Mouse (Mus musculus) bone marrow, adult 2 months (tissue): ENCODE results near the gene Tm4sf20. TPM values are rescaled to one million over a fixed set of nuclear protein-coding genes. Genes with fewer than 3 reads are reported as not detected.
A peak's percentile ranks its signal among the peaks of the same experiment; 100 is the strongest.

Experiments used
- H3K27ac ChIP-seq: fragments of 200-500 bp; 2 replicates; pipeline ENCODE4 v1.5.1; 2012; ENCODE audit warnings: low read depth, mild to moderate bottlenecking, control low read depth, inconsistent platforms, low read length; ENCODE audit not compliant: control insufficient read depth, poor library complexity, insufficient read depth
- H3K4me1 ChIP-seq: fragments of 200-500 bp; 2 replicates; pipeline ENCODE4 v1.6.1; 2011; ENCODE audit warnings: low read length; ENCODE audit not compliant: control insufficient read depth, insufficient read depth
- H3K4me3 ChIP-seq: fragments of 200-500 bp; replicated peaks from 2 replicates; pipeline ENCODE3; 2011; ENCODE audit warnings: mild to moderate bottlenecking, low read depth, low read length, control low read depth; ENCODE audit not compliant: control insufficient read depth
- CTCF ChIP-seq: fragments of 200-500 bp; IDR thresholded peaks from 2 replicates; pipeline ENCODE4 v1.5.1; 2011; ENCODE audit warnings: low read length, control low read depth; ENCODE audit not compliant: control insufficient read depth, insufficient read depth
- POLR2A ChIP-seq: fragments of 200-500 bp; IDR thresholded peaks from 2 replicates; pipeline ENCODE4 v1.6.1; 2011; ENCODE audit warnings: low read depth, mild to moderate bottlenecking, control low read depth, low read length, borderline replicate concordance; ENCODE audit not compliant: control insufficient read depth
- WGBS: fragments of 180-500 bp; shearing (Covaris S2); methylation state at CpG from one replicate; pipeline ENCODE4 v1.1.7; 2018; 5-methylcytosine and 5-hydroxymethylcytosine counted together
- polyA plus RNA-seq: library from polyadenylated mRNA; stranded (reverse); fragments of >200 nt; gene quantifications from 2 replicates; pipeline ENCODE4 v1.2.4, GENCODE M21; 2011; ENCODE audit warnings: low replicate concordance; ENCODE audit not compliant: missing spikeins, insufficient read depth, insufficient read length

Gene Tm4sf20
- polyA plus RNA-seq, 1 experiment, result not detected

- Histone ChIP-seq H3K27ac (no peak overlapping the region), H3K4me1 (peaks cover 1% of the 10 kb centered on the region; the same call in 1 of the 2 replicates), H3K4me3 (no peak overlapping the region)
- 84% methylated on average over 6 of the region's 6 CpGs for WGBS
- TF ChIP-seq POLR2A, result no peak
These were observed 24.0 kb upstream of the Tm4sf20 start for GRCm38 (mm10) chr1:82792238-82792637.

DNA sequence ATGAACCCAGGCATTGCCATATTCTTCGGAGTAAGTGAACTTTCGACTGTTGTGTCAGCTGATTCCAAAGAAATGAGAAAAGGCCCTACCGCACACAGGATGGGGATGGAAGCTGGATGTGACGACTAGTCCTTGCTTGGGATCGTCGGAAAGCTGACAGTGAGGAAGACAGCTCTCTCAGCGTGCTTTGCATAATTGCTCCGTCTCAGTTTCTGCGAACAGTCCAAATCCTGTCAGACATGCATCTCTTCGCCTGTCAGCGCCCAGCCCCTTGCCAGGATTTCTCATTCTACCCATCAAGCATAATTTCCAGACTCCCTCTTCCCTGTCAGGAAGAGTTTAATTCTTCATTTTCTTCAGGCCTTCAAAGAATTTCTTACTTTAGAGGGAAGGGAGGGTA is 22.8 kb upstream of the Tm4sf20 start:
- Histone ChIP-seq H3K27ac (no peak overlapping the region), H3K4me3 (no peak overlapping the region), H3K4me1 (no peaks in the 10 kb centered on the region)
- TF ChIP-seq POLR2A (no peak), CTCF (no peak)
- WGBS, result 89% methylated on average over 11 of the region's 11 CpGs

DNA sequence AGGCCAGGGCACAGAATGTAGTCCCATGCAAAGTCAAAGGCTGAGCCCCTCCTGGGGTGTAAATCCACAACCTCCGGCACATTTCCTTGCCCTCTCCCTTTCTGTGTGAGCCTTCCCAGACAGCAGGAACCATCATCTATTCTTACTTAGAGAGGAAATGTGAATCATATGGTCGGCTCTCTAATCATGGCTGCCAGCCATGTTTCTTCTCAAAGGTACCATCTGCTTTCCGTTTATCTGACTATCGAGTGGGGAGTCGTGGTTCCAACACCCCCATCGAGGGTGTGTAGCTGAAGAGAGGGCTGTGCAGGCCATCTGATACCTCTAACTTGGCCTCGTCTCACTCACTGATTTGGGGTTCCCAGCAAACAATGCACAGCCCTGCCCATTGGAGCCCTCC is 19.8 kb upstream of the Tm4sf20 start:
- H3K4me3 ChIP-seq, result no peak overlapping the region
- TF ChIP-seq CTCF (no peak), POLR2A (no peak)
- no peaks in the 10 kb centered on the region for H3K4me1 ChIP-seq
- no peak overlapping the region for H3K27ac ChIP-seq
- WGBS, result 71% methylated on average over 7 of the region's 7 CpGs

GRCm38 (mm10) chr1:82787414-82787813 is 19.2 kb upstream of the Tm4sf20 start:
- H3K27ac ChIP-seq, result no peak overlapping the region
- H3K4me3 ChIP-seq, result no peak overlapping the region
- WGBS, result 4% methylated on average over 2 of the region's 2 CpGs
- no peaks in the 10 kb centered on the region for H3K4me1 ChIP-seq
- no peak for TF ChIP-seq POLR2A
- TF ChIP-seq CTCF, result peak; percentile 63

DNA sequence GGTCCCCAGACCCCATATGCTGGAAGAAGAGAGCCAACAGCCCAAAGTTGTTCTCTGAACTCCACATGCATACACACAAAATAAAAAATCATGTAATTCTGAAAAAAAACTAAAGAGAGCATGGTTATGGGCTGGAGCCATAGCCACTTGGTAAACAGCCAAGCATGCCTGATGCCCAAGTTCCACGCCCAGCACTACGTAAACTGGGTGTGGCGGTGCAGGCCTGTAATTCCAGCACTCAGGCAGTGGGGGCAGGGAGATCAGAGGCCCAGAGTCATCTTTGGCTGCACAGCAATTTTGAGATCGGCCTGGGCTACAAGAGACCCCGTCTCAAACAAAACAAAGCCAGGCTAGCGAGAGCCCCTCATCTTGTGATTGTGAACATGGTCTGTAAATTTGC is 17.3 kb upstream of the Tm4sf20 start:
- 66% methylated on average over 6 of the region's 6 CpGs for WGBS
- no peaks in the 10 kb centered on the region for H3K4me1 ChIP-seq
- TF ChIP-seq POLR2A (no peak), CTCF (no peak)
- no peak overlapping the region for H3K4me3 ChIP-seq
- no peak overlapping the region for H3K27ac ChIP-seq

- TF ChIP-seq CTCF (no peak), POLR2A (no peak)
- WGBS, result 66% methylated on average over 3 of the region's 3 CpGs
- Histone ChIP-seq H3K4me1 (no peaks in the 10 kb centered on the region), H3K27ac (no peak overlapping the region), H3K4me3 (no peak overlapping the region)
These were observed 15.3 kb upstream of the Tm4sf20 start for GRCm38 (mm10) chr1:82783559-82783958.

DNA sequence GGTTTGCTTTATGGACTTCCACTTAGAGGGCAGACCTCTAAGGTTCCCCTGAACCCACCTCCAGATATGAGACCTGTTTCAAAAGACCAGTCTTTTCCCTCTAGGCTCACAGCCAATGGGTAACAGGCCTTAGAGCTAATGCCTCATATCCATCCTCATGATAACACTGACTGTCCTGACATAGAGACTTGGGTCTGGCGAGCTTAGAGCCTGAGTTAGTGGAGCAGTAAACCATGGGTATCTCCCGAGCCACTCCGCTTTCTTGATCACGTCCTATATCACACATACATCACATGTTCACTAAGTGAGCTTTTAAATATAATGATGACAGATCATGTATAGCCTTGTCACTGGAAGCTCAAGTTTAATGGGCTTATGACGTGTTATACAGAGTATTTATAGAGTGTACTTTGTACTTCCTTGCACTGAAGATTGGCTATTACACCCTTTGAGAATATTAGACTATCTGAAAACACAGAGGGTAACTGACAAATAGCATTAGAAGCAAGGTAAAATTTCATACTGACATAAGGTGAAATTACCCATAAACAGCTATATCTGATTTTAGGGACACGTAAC is 11.2 kb upstream of the Tm4sf20 start:
- H3K27ac ChIP-seq, result no peak overlapping the region
- H3K4me1 ChIP-seq, result no peaks in the 10 kb centered on the region
- WGBS, result 79% methylated on average over 6 of the region's 6 CpGs
- no peak for TF ChIP-seq CTCF
- TF ChIP-seq POLR2A, result no peak
- no peak overlapping the region for H3K4me3 ChIP-seq

DNA sequence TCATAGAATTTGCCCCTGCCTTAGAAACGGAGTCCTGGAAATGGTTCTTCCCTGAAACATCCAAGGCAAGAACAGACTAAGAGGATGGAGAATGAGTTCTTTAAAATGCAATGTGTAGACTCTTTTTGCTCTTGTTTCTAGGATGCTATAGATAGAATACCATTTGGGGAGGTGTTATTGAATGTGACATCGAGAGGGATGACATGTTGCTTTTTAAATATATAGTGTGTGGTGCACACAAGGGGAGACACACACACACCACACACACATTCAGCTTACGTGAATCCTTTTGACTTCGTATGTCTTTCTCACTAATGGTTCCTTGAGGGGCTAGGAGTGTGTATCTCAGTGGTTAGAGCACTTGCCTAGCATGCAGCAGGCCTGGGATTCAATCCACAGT is 7.0 kb upstream of the Tm4sf20 start:
- Histone ChIP-seq H3K4me1 (no peaks in the 10 kb centered on the region), H3K4me3 (no peak overlapping the region), H3K27ac (no peak overlapping the region)
- TF ChIP-seq CTCF (no peak), POLR2A (no peak)
- WGBS, result 85% methylated on average over 4 of the region's 4 CpGs

- Histone ChIP-seq H3K4me1 (no peaks in the 10 kb centered on the region), H3K27ac (no peak overlapping the region), H3K4me3 (no peak overlapping the region)
- WGBS, result 70% methylated on average over 5 of the region's 5 CpGs
- TF ChIP-seq POLR2A (no peak), CTCF (no peak)
These were observed 4.9 kb upstream of the Tm4sf20 start for GRCm38 (mm10) chr1:82773208-82773607.
